Mouse (Mus musculus) ES-E14 (cell line): ENCODE data around the gene Nfic.

ENCODE experiments used
- CHD2 ChIP-seq: IDR thresholded peaks from 2 replicates; pipeline ENCODE4 v1.6.1; 2014; ENCODE audit warnings: mild to moderate bottlenecking, low read depth, low read length, inconsistent platforms
- HCFC1 ChIP-seq: IDR thresholded peaks from 2 replicates; pipeline ENCODE4 v1.6.1; 2012; ENCODE audit warnings: low read length, inconsistent platforms, borderline replicate concordance; ENCODE audit not compliant: insufficient read depth
- MAFK ChIP-seq: IDR thresholded peaks from 2 replicates; pipeline ENCODE4 v1.6.1; 2014; ENCODE audit warnings: mild to moderate bottlenecking, low read depth, low read length, inconsistent platforms; ENCODE audit not compliant: insufficient read depth
- ZC3H11A ChIP-seq: IDR thresholded peaks from 2 replicates; pipeline ENCODE4 v1.6.1; 2012; ENCODE audit warnings: low read depth, mild to moderate bottlenecking, inconsistent platforms, low read length, borderline replicate concordance
- ZNF384 ChIP-seq: IDR thresholded peaks from 2 replicates; pipeline ENCODE4 v1.6.1; 2012; ENCODE audit warnings: low read depth, low read length, inconsistent platforms

DNA sequence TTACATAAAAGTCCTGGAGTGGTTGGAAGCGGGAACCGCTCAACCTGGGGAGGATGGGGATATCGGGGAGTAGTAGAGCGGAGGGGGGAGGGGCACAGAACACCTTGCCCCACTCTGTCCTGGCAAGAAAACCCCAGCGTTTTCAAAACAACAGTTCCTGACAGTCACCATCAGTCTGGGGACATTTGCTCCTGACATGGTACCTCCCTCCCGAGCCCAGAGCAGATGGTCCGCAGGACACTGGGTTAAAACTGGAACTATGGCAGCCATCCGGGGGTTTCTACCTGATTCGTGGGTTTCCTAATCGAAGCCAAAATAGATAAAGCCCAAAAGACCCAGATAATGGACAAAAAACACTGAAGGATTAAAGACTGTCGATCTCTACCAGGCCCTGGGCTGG lies 5.5 kb upstream of the Nfic start:
- TF ChIP-seq HCFC1 (no peak), ZNF384 (no peak), ZC3H11A (no peak), MAFK (no peak), CHD2 (no peak)
